Mouse (Mus musculus) heart, embryonic 10.5 days (tissue): ENCODE measurements around the gene Map7. TPM values are rescaled to one million over a fixed set of nuclear protein-coding genes. Genes with fewer than 3 reads are reported as not detected.

Experiments
- DNase-seq: peaks from one replicate; pipeline ENCODE4 v3.0.0-alpha.2; 2017; ENCODE audit warnings: low spot score
- H3K27ac ChIP-seq: fragments of 300-500 bp; sonication (generic); 2 replicates; pipeline ENCODE4 v1.5.1; 2016; ENCODE audit warnings: mild to moderate bottlenecking
- H3K27me3 ChIP-seq: fragments of 300-500 bp; sonication (generic); 2 replicates; pipeline ENCODE4 v1.6.1; 2016; ENCODE audit warnings: mild to moderate bottlenecking; ENCODE audit not compliant: poor library complexity, insufficient read depth, severe bottlenecking
- H3K36me3 ChIP-seq: fragments of 300-500 bp; sonication (generic); 2 replicates; pipeline ENCODE4 v1.6.1; 2016; ENCODE audit warnings: mild to moderate bottlenecking, moderate library complexity
- H3K4me1 ChIP-seq: fragments of 300-500 bp; sonication (generic); 2 replicates; pipeline ENCODE4 v1.6.1; 2016; ENCODE audit warnings: mild to moderate bottlenecking
- H3K4me3 ChIP-seq: fragments of 300-500 bp; sonication (generic); 2 replicates; pipeline ENCODE4 v1.5.1; 2016; ENCODE audit warnings: mild to moderate bottlenecking, moderate library complexity
- H3K9me3 ChIP-seq: fragments of 300-500 bp; sonication (generic); 2 replicates; pipeline ENCODE4 v1.6.1; 2016; ENCODE audit warnings: mild to moderate bottlenecking, moderate library complexity
- WGBS: fragments of 180-500 bp; shearing (Covaris S2); methylation state at CpG from one replicate; pipeline ENCODE4 v1.1.7; 2016; 5-methylcytosine and 5-hydroxymethylcytosine counted together
- polyA plus RNA-seq: library from polyadenylated mRNA; unstranded; fragments of >200 nt; fragmentation: Nextera tagmentation; extraction: Ambion mirVana; gene quantifications from 2 replicates; pipeline ENCODE4 v1.2.1, GENCODE M21; 2016

Gene Map7
- polyA plus RNA-seq, 1 experiment from 2014 or later, result 3.8 TPM

GRCm38 (mm10) chr10:20202171-20202570 is 53.9 kb downstream of the Map7 start:
- Histone ChIP-seq H3K4me3 (no peak overlapping the region), H3K4me1 (peaks cover 18% of the 10 kb centered on the region; the same call in 1 of the 2 replicates), H3K36me3 (no peaks in the 10 kb centered on the region), H3K27ac (peak overlapping the region; percentile 59), H3K27me3 (no peaks in the 10 kb centered on the region), H3K9me3 (no peaks in the 10 kb centered on the region)
- 51% methylated on average over 9 of the region's 9 CpGs for WGBS
- no peak for DNase-seq

GRCm38 (mm10) chr10:20202818-20203217 is 54.5 kb downstream of the Map7 start:
- no peaks in the 10 kb centered on the region for H3K27me3 ChIP-seq
- no peak for DNase-seq
- H3K36me3 ChIP-seq, result no peaks in the 10 kb centered on the region
- H3K4me3 ChIP-seq, result no peak overlapping the region
- no peaks in the 10 kb centered on the region for H3K9me3 ChIP-seq
- H3K27ac ChIP-seq, result no peak overlapping the region
- H3K4me1 ChIP-seq, result peaks cover 18% of the 10 kb centered on the region; the same call in 1 of the 2 replicates
- 89% methylated on average over 6 of the region's 6 CpGs for WGBS

- 85% methylated on average over 6 of the region's 6 CpGs for WGBS
- Histone ChIP-seq H3K27me3 (no peaks in the 10 kb centered on the region), H3K27ac (no peak overlapping the region), H3K9me3 (no peaks in the 10 kb centered on the region), H3K4me1 (peaks cover 18% of the 10 kb centered on the region; the same call in 1 of the 2 replicates), H3K4me3 (no peak overlapping the region), H3K36me3 (no peaks in the 10 kb centered on the region)
- no peak for DNase-seq
Observed at GRCm38 (mm10) chr10:20203502-20203901, 55.2 kb downstream of the Map7 start.

- no peak for DNase-seq
- no peaks in the 10 kb centered on the region for H3K9me3 ChIP-seq
- peak overlapping the region; percentile 6; the same call in 1 of the 2 replicates for H3K27ac ChIP-seq
- no peaks in the 10 kb centered on the region for H3K36me3 ChIP-seq
- 55% methylated on average over 20 of the region's 20 CpGs for WGBS
- H3K27me3 ChIP-seq, result no peaks in the 10 kb centered on the region
- peaks cover 18% of the 10 kb centered on the region; the same call in 1 of the 2 replicates for H3K4me1 ChIP-seq
- H3K4me3 ChIP-seq, result no peak overlapping the region
Observed at GRCm38 (mm10) chr10:20204696-20205431, 56.6 kb downstream of the Map7 start.

- no peaks in the 10 kb centered on the region for H3K9me3 ChIP-seq
- H3K27me3 ChIP-seq, result no peaks in the 10 kb centered on the region
- no peak overlapping the region for H3K27ac ChIP-seq
- no peaks in the 10 kb centered on the region for H3K36me3 ChIP-seq
- WGBS, result 86% methylated on average over 7 of the region's 7 CpGs
- H3K4me1 ChIP-seq, result peaks cover 15% of the 10 kb centered on the region; the same call in 1 of the 2 replicates
- no peak overlapping the region for H3K4me3 ChIP-seq
- DNase-seq, result no peak
Observed at GRCm38 (mm10) chr10:20206966-20207365, 58.7 kb downstream of the Map7 start.

- WGBS, result 86% methylated on average over 5 of the region's 5 CpGs
- Histone ChIP-seq H3K27ac (no peak overlapping the region), H3K4me3 (no peak overlapping the region), H3K4me1 (peaks cover 6% of the 10 kb centered on the region; the same call in 1 of the 2 replicates), H3K36me3 (no peaks in the 10 kb centered on the region), H3K27me3 (no peaks in the 10 kb centered on the region), H3K9me3 (no peaks in the 10 kb centered on the region)
- no peak for DNase-seq
Observed at GRCm38 (mm10) chr10:20209609-20210341, 61.5 kb downstream of the Map7 start.

- H3K4me3 ChIP-seq, result no peak overlapping the region
- H3K4me1 ChIP-seq, result peaks cover 12% of the 10 kb centered on the region; the same call in 1 of the 2 replicates
- no peaks in the 10 kb centered on the region for H3K36me3 ChIP-seq
- no peak for DNase-seq
- H3K27ac ChIP-seq, result no peak overlapping the region
- no peaks in the 10 kb centered on the region for H3K9me3 ChIP-seq
- no peaks in the 10 kb centered on the region for H3K27me3 ChIP-seq
- WGBS, result 86% methylated on average over 4 of the region's 4 CpGs
Observed at GRCm38 (mm10) chr10:20214418-20214817, 66.1 kb downstream of the Map7 start.

- no peaks in the 10 kb centered on the region for H3K9me3 ChIP-seq
- H3K27me3 ChIP-seq, result no peaks in the 10 kb centered on the region
- no peak overlapping the region for H3K27ac ChIP-seq
- H3K36me3 ChIP-seq, result no peaks in the 10 kb centered on the region
- no peak for DNase-seq
- H3K4me3 ChIP-seq, result no peak overlapping the region
- WGBS, result 70% methylated on average over 6 of the region's 6 CpGs
- peaks cover 23% of the 10 kb centered on the region; the same call in 1 of the 2 replicates for H3K4me1 ChIP-seq
Observed at GRCm38 (mm10) chr10:20216982-20217381, 68.7 kb downstream of the Map7 start.

GRCm38 (mm10) chr10:20218866-20219265 is 70.6 kb downstream of the Map7 start:
- Histone ChIP-seq H3K36me3 (no peaks in the 10 kb centered on the region), H3K9me3 (no peaks in the 10 kb centered on the region), H3K4me3 (no peak overlapping the region), H3K27ac (no peak overlapping the region), H3K27me3 (no peaks in the 10 kb centered on the region), H3K4me1 (peaks cover 23% of the 10 kb centered on the region; the same call in 1 of the 2 replicates)
- WGBS, result 75% methylated on average over 4 of the region's 4 CpGs
- no peak for DNase-seq

- DNase-seq, result no peak
- Histone ChIP-seq H3K4me1 (peaks cover 23% of the 10 kb centered on the region; the same call in 1 of the 2 replicates), H3K27ac (no peak overlapping the region), H3K27me3 (no peaks in the 10 kb centered on the region), H3K9me3 (no peaks in the 10 kb centered on the region), H3K4me3 (no peak overlapping the region), H3K36me3 (no peaks in the 10 kb centered on the region)
- WGBS, result 60% methylated on average over 8 of the region's 8 CpGs
Observed at GRCm38 (mm10) chr10:20219538-20219937, 71.3 kb downstream of the Map7 start.

GRCm38 (mm10) chr10:20220443-20221071 is 72.3 kb downstream of the Map7 start:
- no peak overlapping the region for H3K27ac ChIP-seq
- DNase-seq, result no peak
- no peaks in the 10 kb centered on the region for H3K36me3 ChIP-seq
- H3K4me3 ChIP-seq, result no peak overlapping the region
- H3K4me1 ChIP-seq, result peaks cover 23% of the 10 kb centered on the region; the same call in 1 of the 2 replicates
- no peaks in the 10 kb centered on the region for H3K27me3 ChIP-seq
- H3K9me3 ChIP-seq, result no peaks in the 10 kb centered on the region
- WGBS, result 67% methylated on average over 10 of the region's 10 CpGs

GRCm38 (mm10) chr10:20222011-20222410 is 73.7 kb downstream of the Map7 start:
- Histone ChIP-seq H3K27me3 (no peaks in the 10 kb centered on the region), H3K4me1 (peaks cover 17% of the 10 kb centered on the region; the same call in 1 of the 2 replicates), H3K27ac (no peak overlapping the region), H3K9me3 (no peaks in the 10 kb centered on the region), H3K4me3 (no peak overlapping the region), H3K36me3 (no peaks in the 10 kb centered on the region)
- no peak for DNase-seq
- WGBS, result 74% methylated on average over 4 of the region's 4 CpGs

- Histone ChIP-seq H3K36me3 (no peaks in the 10 kb centered on the region), H3K4me3 (no peak overlapping the region), H3K4me1 (peaks cover 7% of the 10 kb centered on the region; the same call in 1 of the 2 replicates), H3K9me3 (no peaks in the 10 kb centered on the region), H3K27ac (no peak overlapping the region), H3K27me3 (no peaks in the 10 kb centered on the region)
- DNase-seq, result no peak
- WGBS, result 76% methylated on average over 4 of the region's 4 CpGs
Observed at GRCm38 (mm10) chr10:20226728-20227127, 78.5 kb downstream of the Map7 start.
